Mouse (Mus musculus) cerebellum, adult 2 months (tissue): Measurements from ENCODE around the gene Gm10188.

ENCODE experiments used
- CTCF ChIP-seq: fragments of 200-500 bp; IDR thresholded peaks from 2 replicates; pipeline ENCODE4 v1.5.1; 2011; ENCODE audit warnings: low read depth, mild to moderate bottlenecking, control low read depth, low read length, moderate library complexity, borderline replicate concordance; ENCODE audit not compliant: insufficient read depth
- POLR2A ChIP-seq: fragments of 200-500 bp; IDR thresholded peaks from 2 replicates; pipeline ENCODE4 v1.6.1; 2011; ENCODE audit warnings: low read length, control low read depth, borderline replicate concordance; ENCODE audit not compliant: insufficient read depth

- TF ChIP-seq CTCF (peak; percentile 54; the same call in 1 of the 2 replicates), POLR2A (peak; percentile 11; the same call in 1 of the 2 replicates)
Observed at GRCm38 (mm10) chr1:132200562-132201510, 28.7 kb downstream of the Gm10188 start.
